Mouse (Mus musculus) A20 (cell line): ENCODE data around the gene Atraid.

Source experiments
- DNase-seq: peaks from one replicate; pipeline ENCODE4 v3.0.0-alpha.2; 2011; ENCODE audit warnings: low read depth, low spot score

The Atraid gene

DNA sequence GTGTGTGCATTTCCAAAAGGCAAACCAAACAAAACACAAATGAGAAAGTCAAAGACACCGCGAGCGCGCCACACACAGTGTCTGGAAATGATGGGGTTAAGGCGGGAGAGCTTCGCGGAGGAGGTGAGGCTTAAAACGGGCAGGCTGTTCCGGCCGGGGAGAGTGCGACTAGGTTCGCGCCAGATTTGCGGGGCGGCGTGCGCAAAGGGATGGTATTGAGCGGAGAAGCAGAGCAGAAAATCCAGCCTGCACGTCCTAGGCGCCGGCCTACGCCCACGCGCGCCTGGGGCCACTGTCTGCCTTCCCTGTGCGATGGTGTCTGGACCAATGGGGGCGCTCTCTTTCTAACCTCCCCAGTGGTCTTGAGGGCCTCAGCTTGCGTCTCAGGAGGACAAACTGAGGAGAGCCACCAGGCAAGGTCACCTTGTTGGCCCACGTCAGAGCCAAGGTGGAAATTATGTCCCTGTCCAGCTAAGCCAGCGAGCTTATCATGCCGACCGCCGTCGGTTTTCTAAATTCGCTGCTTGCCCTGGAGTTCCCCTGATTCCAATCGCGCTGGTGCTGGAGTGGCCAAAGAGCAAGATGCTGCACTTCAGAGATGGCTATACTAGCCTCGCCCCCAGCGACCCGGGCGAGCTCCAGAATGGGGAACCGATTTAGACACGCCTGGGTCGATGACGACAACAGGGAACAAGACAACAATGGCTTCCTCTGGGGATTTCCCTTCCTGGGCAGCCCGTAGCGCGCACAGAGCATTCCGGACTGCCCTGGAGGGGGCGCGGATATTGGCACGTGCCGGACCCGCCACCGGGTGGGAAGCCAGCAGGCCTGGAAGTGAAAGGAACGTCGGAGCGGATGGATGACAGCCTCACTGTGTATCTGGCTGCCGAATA, 46.9 kb downstream of the Atraid start:
- peak; percentile 29 for DNase-seq

DNA sequence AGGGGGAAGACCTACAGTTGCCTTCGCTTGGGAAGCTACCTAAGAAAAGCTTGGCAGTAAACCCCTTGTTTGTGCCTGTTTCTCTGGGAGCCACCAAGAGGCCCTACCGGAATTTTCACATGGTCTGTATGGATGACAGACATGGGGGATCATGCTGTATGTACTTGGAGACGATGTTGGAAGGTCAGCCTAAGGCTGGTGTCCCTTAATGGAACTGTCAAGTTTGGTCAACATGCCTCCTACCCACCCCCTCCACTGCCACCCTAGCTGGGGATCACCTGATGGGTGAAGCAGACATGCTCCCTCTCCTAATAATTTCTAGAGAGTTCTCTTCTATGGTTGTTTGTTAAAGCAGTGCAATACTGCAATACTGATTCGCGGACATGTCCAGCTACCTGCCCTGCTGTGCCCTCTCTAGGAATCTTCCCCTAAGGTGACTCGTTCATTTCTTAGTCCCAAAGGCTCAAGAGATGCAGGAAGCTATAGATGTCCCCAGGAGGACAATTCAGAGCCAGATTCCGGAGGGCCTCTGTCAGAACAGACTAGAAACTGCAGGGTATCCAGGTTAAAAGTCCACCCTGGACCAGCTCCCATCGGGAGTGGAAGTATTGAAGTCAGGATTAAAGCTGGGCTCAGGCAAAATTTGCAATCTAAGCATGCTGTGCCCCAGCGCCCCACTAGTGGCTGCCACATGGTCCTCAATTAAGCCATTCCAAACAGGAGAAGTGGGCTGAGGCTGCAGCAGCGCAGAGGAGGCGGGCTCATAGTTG, 47.8 kb downstream of the Atraid start:
- DNase-seq, result no peak
